Mouse (Mus musculus) heart, postnatal 0 days (tissue): ENCODE data around the gene Wars2.

Experiments
- CTCF ChIP-seq: IDR thresholded peaks from 2 replicates; pipeline ENCODE4 v1.5.1; 2016; ENCODE audit warnings: antibody characterized with exemption, control low read depth, low read depth
- EP300 ChIP-seq: IDR thresholded peaks from 2 replicates; pipeline ENCODE4 v1.6.1; 2016; ENCODE audit warnings: antibody characterized with exemption, low read depth

GRCm38 (mm10) chr3:99208416-99208815 lies 67.5 kb downstream of the Wars2 start:
- TF ChIP-seq CTCF = no peak
- TF ChIP-seq EP300 = no peak
